Mouse (Mus musculus) midbrain, postnatal 0 days (tissue): ENCODE measurements at regions not wholly inside any gene's neighbourhood (a gene's known extent, or its start where the extent isn't known, plus 50 kb on each side); places are given as distances from the start of the nearest gene placed in this dataset.
A peak's percentile ranks its signal among the peaks of the same experiment; 100 is the strongest.

Experiments used
- ATAC-seq: fragments of 200-750 bp; cut with Nextera tagmentation; 2 replicates; pipeline ENCODE4 v1.8.0; 2017; ENCODE audit warnings: moderate number of reproducible peaks, mild to moderate bottlenecking, moderate TSS enrichment, moderate library complexity; ENCODE audit not compliant: low FRiP score
- DNase-seq: peaks from one replicate; pipeline ENCODE4 v3.0.0-alpha.2; 2015; ENCODE audit warnings: low spot score
- H3K27ac ChIP-seq: fragments of 300-500 bp; sonication (generic); 2 replicates; pipeline ENCODE4 v1.5.1; 2014; ENCODE audit warnings: low read depth, mild to moderate bottlenecking, low read length, mixed read lengths
- H3K27me3 ChIP-seq: fragments of 300-500 bp; sonication (generic); 2 replicates; pipeline ENCODE4 v1.6.1; 2014; ENCODE audit warnings: low read length, control low read depth, mixed read lengths; ENCODE audit not compliant: insufficient read depth
- H3K36me3 ChIP-seq: fragments of 300-500 bp; sonication (generic); 2 replicates; pipeline ENCODE4 v1.6.1; 2014; ENCODE audit warnings: low read length, control low read depth, mixed read lengths; ENCODE audit not compliant: insufficient read depth
- H3K4me1 ChIP-seq: fragments of 300-500 bp; sonication (generic); 2 replicates; pipeline ENCODE4 v1.6.1; 2014; ENCODE audit warnings: mild to moderate bottlenecking, control low read depth, antibody characterized with exemption, low read length, mixed read lengths; ENCODE audit not compliant: insufficient read depth
- H3K4me2 ChIP-seq: fragments of 300-500 bp; sonication (generic); 2 replicates; pipeline ENCODE4 v1.6.1; 2014; ENCODE audit warnings: low read depth, mild to moderate bottlenecking, low read length, mixed read lengths; ENCODE audit not compliant: poor library complexity, severe bottlenecking
- H3K4me3 ChIP-seq: fragments of 300-500 bp; sonication (generic); 2 replicates; pipeline ENCODE4 v1.5.1; 2014; ENCODE audit warnings: low read depth, mild to moderate bottlenecking, low read length, moderate library complexity
- H3K9ac ChIP-seq: fragments of 300-500 bp; sonication (generic); replicated peaks from 2 replicates; pipeline ENCODE4 v1.6.1; 2014; ENCODE audit warnings: mild to moderate bottlenecking, low read length, moderate library complexity, mixed read lengths; ENCODE audit not compliant: poor library complexity, severe bottlenecking
- H3K9me3 ChIP-seq: fragments of 300-500 bp; sonication (generic); 2 replicates; pipeline ENCODE4 v1.6.1; 2016; ENCODE audit warnings: low read length, control low read depth
- CTCF ChIP-seq: IDR thresholded peaks from 2 replicates; pipeline ENCODE4 v1.5.1; 2016; ENCODE audit warnings: antibody characterized with exemption, mild to moderate bottlenecking
- WGBS: fragments of 180-500 bp; shearing (Covaris S2); extraction: QIAGEN DNeasy Blood & Tissue Kit; methylation state at CpG from one replicate; pipeline ENCODE4 v1.1.7; 2014; 5-methylcytosine and 5-hydroxymethylcytosine counted together

- H3K4me1 ChIP-seq = no peaks in the 10 kb centered on the region
- H3K9ac ChIP-seq = peak overlapping the region; percentile 84
- ATAC-seq = peak; percentile 47; the same call in 1 of the 2 replicates
- peak overlapping the region; percentile 69 for H3K4me3 ChIP-seq
- no peaks in the 10 kb centered on the region for H3K27me3 ChIP-seq
- 2% methylated on average over 4 of the region's 4 CpGs for WGBS
- peak; percentile 32 for DNase-seq
- TF ChIP-seq CTCF = no peak; the same call in 1 of the 2 replicates
- peak overlapping the region; percentile 72 for H3K4me2 ChIP-seq
- no peaks in the 10 kb centered on the region for H3K9me3 ChIP-seq
- H3K27ac ChIP-seq = peak overlapping the region; percentile 86
- no peaks in the 10 kb centered on the region for H3K36me3 ChIP-seq
These were observed 278.8 kb upstream of the Robo1 start for GRCm38 (mm10) chr16:72029273-72029672.

DNA sequence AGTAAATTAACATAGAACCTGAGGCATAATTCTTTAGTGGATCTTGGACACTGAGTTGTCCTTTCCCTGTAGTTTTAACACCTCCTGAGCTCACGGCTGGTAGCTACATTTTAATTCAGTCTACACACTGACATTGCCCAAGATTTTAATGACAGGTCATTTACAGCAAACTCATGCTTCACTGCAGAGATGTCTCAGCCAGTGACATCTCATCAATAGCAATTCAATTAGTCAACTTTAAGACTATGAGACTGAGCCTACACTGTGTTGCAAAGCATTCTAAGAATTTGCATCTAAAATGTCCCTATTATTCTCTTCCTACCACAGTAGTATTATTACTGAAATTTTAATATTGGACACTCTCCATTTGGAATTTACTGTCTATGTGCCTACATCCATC lies 239.9 kb upstream of the Robo1 start:
- 46% methylated on average over 1 of the region's 1 CpGs for WGBS
- no peak for TF ChIP-seq CTCF
- DNase-seq = no peak
- no peak overlapping the region for H3K4me3 ChIP-seq
- no peaks in the 10 kb centered on the region for H3K9me3 ChIP-seq
- H3K36me3 ChIP-seq = no peaks in the 10 kb centered on the region
- no peak overlapping the region for H3K27ac ChIP-seq
- no peaks in the 10 kb centered on the region for H3K27me3 ChIP-seq
- H3K4me2 ChIP-seq = no peak overlapping the region
- H3K9ac ChIP-seq = no peak overlapping the region
- no peaks in the 10 kb centered on the region for H3K4me1 ChIP-seq
- no peak for ATAC-seq

- no peak for DNase-seq
- WGBS = 69% methylated on average over 2 of the region's 2 CpGs
- no peak overlapping the region for H3K4me3 ChIP-seq
- no peaks in the 10 kb centered on the region for H3K4me1 ChIP-seq
- no peak for ATAC-seq
- H3K27me3 ChIP-seq = no peaks in the 10 kb centered on the region
- no peak for TF ChIP-seq CTCF
- no peaks in the 10 kb centered on the region for H3K36me3 ChIP-seq
- no peak overlapping the region for H3K9ac ChIP-seq
- H3K4me2 ChIP-seq = no peak overlapping the region
- H3K27ac ChIP-seq = no peak overlapping the region
- H3K9me3 ChIP-seq = no peaks in the 10 kb centered on the region
These were observed 238.5 kb upstream of the Robo1 start for GRCm38 (mm10) chr16:72069581-72069980.

DNA sequence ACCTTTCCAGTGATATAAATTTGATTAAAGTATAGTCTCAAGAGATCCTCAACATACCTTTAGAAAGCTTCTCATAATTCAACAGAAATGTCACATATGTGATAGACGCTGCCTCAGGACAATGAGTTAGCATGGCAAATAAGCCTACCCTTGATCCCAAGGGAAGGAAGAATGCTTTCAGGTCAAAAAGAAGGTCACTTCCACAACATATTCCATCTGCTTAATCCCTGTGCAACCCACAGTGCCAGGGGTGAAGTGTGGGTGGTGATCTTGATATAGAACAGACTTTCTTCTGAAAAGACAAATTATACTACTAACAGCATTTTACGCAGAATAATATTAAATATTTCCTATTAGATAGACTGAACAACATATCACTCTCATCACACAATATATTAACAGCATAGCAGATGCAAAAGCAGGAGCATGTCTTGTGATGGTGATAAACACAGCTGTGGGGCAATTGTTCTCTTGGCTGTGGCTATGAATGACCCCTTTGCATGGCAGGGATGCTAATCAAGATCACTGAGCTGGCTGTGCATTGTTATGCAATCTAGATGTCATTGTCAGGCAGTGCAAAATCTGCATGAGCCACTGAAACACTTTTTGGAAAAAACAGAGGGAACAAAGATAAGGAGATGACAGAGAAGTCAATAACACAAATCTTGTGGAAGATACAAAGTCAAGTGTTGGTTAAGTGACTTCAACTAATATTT lies 236.2 kb upstream of the Robo1 start:
- H3K9ac ChIP-seq = no peak overlapping the region
- TF ChIP-seq CTCF = no peak
- H3K36me3 ChIP-seq = no peaks in the 10 kb centered on the region
- no peak overlapping the region for H3K4me2 ChIP-seq
- no peak overlapping the region for H3K27ac ChIP-seq
- no peaks in the 10 kb centered on the region for H3K9me3 ChIP-seq
- no peak for ATAC-seq
- H3K27me3 ChIP-seq = no peaks in the 10 kb centered on the region
- H3K4me1 ChIP-seq = no peaks in the 10 kb centered on the region
- DNase-seq = no peak
- H3K4me3 ChIP-seq = no peak overlapping the region
- WGBS = 58% methylated on average over 2 of the region's 2 CpGs

DNA sequence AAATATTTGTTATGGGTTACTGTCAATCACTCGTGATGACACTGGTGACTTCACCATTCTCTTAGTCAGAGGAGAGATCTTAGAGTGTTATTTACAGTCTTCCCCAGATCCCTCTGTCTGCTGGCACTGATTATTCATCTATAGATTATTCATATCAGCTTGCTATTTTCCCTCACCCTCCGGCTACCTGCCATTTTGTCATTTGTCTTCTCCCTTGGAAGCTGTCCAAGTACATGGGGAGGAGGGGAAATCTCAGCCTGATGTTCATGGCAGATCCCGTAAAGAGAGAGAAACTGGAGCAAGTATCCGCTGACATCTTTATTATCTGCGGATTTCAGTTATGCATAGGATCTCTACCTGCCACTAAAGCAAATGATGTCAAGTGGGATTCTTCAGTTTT lies 222.9 kb upstream of the Robo1 start:
- Histone ChIP-seq H3K4me1 (no peaks in the 10 kb centered on the region), H3K27me3 (no peaks in the 10 kb centered on the region), H3K36me3 (no peaks in the 10 kb centered on the region), H3K4me3 (no peak overlapping the region), H3K4me2 (no peak overlapping the region), H3K9ac (no peak overlapping the region), H3K9me3 (no peaks in the 10 kb centered on the region), H3K27ac (no peak overlapping the region)
- ATAC-seq (no peak), DNase-seq (peak; percentile 16)
- TF ChIP-seq CTCF = no peak
- WGBS = 59% methylated on average over 5 of the region's 5 CpGs

GRCm38 (mm10) chr16:72088053-72088452 lies 220.1 kb upstream of the Robo1 start:
- no peak for TF ChIP-seq CTCF
- Histone ChIP-seq H3K9ac (no peak overlapping the region), H3K9me3 (no peaks in the 10 kb centered on the region), H3K36me3 (no peaks in the 10 kb centered on the region), H3K4me2 (no peak overlapping the region), H3K27ac (no peak overlapping the region), H3K4me1 (no peaks in the 10 kb centered on the region), H3K27me3 (no peaks in the 10 kb centered on the region), H3K4me3 (no peak overlapping the region)
- WGBS = 28% methylated on average over 4 of the region's 4 CpGs
- DNase-seq (peak; percentile 62), ATAC-seq (0 out of 2 replicates have a peak, but pooled peaks have one; percentile 38)
